Comparison of ENCODE assay signal across 11 mouse cellular contexts in genomic region chr15:82184183-82184582, GRCm38 (mm10). TPM values are rescaled to one million over a fixed set of nuclear protein-coding genes. Genes with fewer than 3 reads are reported as not detected.
DNase-seq lines count a peak whose midpoint lies in the region; ATAC-seq and TF ChIP-seq lines count a peak whose summit lies in the region.
"Had no signal": no experiment of that assay in that cellular context is flagged by ENCODE, and none has a peak within 500 bp of the region (broad histone marks: within the 10 kb centered on the region; RNA-seq: fewer than 3 reads in every experiment).

No protein-coding gene starts in this region.

- no peak overlapping the region for H3K4me3 ChIP-seq in heart, embryonic 13.5 days

- CTCF ChIA-PET in Patski (lab: Charles Lee) = interaction anchor here (1.6 to 1.7 kb wide), 2 partner anchors 14 to 123 kb away, joined by 4 read pairs; no protein-coding TSS in a partner anchor

- TF ChIP-seq CTCF in Patski (IDR thresholded peaks at IDR 0.05) = no peak

- POLR2A ChIA-PET in Patski (lab: Charles Lee) = interaction anchor here (1.3 kb wide), 1 partner anchor 37 kb away, joined by 3 read pairs; the partner anchor contains the start of gene Srebf2

- H3K36me3 ChIP-seq in heart, embryonic 13.5 days = peaks cover 90% of the 10 kb centered on the region

- in situ Hi-C loops in Patski (cut with MboI; ENCODE audit: low pct_unique_long_range_greater_than_20kb) = no loop called here

- WGBS in heart, embryonic 13.5 days = 29% methylated on average over 7 of the region's 7 CpGs

- peak overlapping the region; percentile 38 for H3K4me2 ChIP-seq in heart, embryonic 13.5 days

- 0 out of 2 replicates have a peak, but pooled peaks cover 14% of the 10 kb centered on the region for H3K27me3 ChIP-seq in heart, embryonic 13.5 days (replicated peaks)
- H3K27me3 ChIP-seq in Patski = no peaks in the 10 kb centered on the region

- peaks cover 67% of the 10 kb centered on the region for H3K4me1 ChIP-seq in heart, embryonic 13.5 days

- ATAC-seq in heart, embryonic 13.5 days (ENCODE audit: extremely low read depth, insufficient number of reproducible peaks, low FRiP score, low TSS enrichment) = peak; percentile 59; the same call in 1 of the 2 replicates
- ATAC-seq in Patski = peak; percentile 25
- ATAC-seq in erythroid progenitor cell, adult 5-6 weeks (replicated peaks; ENCODE audit: low FRiP score, poor library complexity, severe bottlenecking) = peak; percentile 74

- peak overlapping the region; percentile 56 for H3K9ac ChIP-seq in heart, embryonic 13.5 days

- H3K27ac ChIP-seq in heart, embryonic 13.5 days (replicated peaks) = peak overlapping the region; percentile 51

- no peak for DNase-seq in heart, postnatal 25 days (ENCODE audit: low spot score)
- no peak for DNase-seq in Patski (ENCODE audit: low read depth, low spot score)
- DNase-seq in liver = peak; percentile 91
- DNase-seq in adrenal gland, postnatal 25 days = no peak
- no peak for DNase-seq in T-cell, adult 2 months (ENCODE audit: low spot score)
- DNase-seq in thymus, postnatal 25 days = no peak
- DNase-seq: cerebellum, postnatal 14 days; lung, postnatal 10 days had no signal

- intact Hi-C loops in heart, postnatal 25 days (cut with DNase I) = no loop called here

- peaks cover 7% of the 10 kb centered on the region; the same call in 1 of the 2 replicates for H3K9me3 ChIP-seq in heart, embryonic 13.5 days

RNA-seq across cellular contexts. Expression of gene Shisa8, which starts 28.4 kb away (rescaled TPM):
- 0.17 and 0.21 TPM in 2 replicates for polyA plus RNA-seq in heart, embryonic 13.5 days (2015; fragmentation: Nextera tagmentation; extraction: Ambion mirVana)
- total RNA-seq in heart, postnatal 25 days (2021) = under 1 TPM; 0.13 to 0.20 TPM
- 0.09 TPM for polyA plus RNA-seq in Patski (2021)
- total RNA-seq in erythroid progenitor cell, adult 5-6 weeks (2015; ENCODE audit: low replicate concordance) = not detected in 2 replicates
- not detected in 2 replicates for total RNA-seq in erythroid progenitor cell, adult 5-6 weeks (2017; ENCODE audit: low replicate concordance)
- 0.24 and 0.48 TPM in 2 replicates for total RNA-seq in adrenal gland, postnatal 25 days (2021)
- total RNA-seq: gastrocnemius, adult 8-10 months had no signal

RNA-seq across cellular contexts. Expression of gene Srebf2, which starts 37.2 kb away (rescaled TPM):
- 89.4 and 92.6 TPM in 2 replicates for polyA plus RNA-seq in heart, embryonic 13.5 days (2015; fragmentation: Nextera tagmentation; extraction: Ambion mirVana)
- 10 to 100 TPM; 20.5 to 21.8 TPM for total RNA-seq in heart, postnatal 25 days (2021)
- 84.6 TPM for polyA plus RNA-seq in Patski (2021)
- total RNA-seq in erythroid progenitor cell, adult 5-6 weeks (2015; ENCODE audit: low replicate concordance) = 40.7 and 42.9 TPM in 2 replicates
- total RNA-seq in erythroid progenitor cell, adult 5-6 weeks (2017; ENCODE audit: low replicate concordance) = 36.2 and 43.0 TPM in 2 replicates
- 85.2 and 95.5 TPM in 2 replicates for total RNA-seq in adrenal gland, postnatal 25 days (2021)

RNA-seq across cellular contexts. Expression of gene Tnfrsf13c, which starts 40.0 kb away (rescaled TPM):
- polyA plus RNA-seq in heart, embryonic 13.5 days (2015; fragmentation: Nextera tagmentation; extraction: Ambion mirVana) = 0.15 TPM in 1 of 2 replicates, not detected in the other
- total RNA-seq in heart, postnatal 25 days (2021) = under 1 TPM in 1 of 2 experiments, not detected in 1; 0.36 TPM
- polyA plus RNA-seq in Patski (2021) = 0.03 TPM
- 13.4 and 15.5 TPM in 2 replicates for total RNA-seq in erythroid progenitor cell, adult 5-6 weeks (2015; ENCODE audit: low replicate concordance)
- total RNA-seq in erythroid progenitor cell, adult 5-6 weeks (2017; ENCODE audit: low replicate concordance) = 6.7 and 11.9 TPM in 2 replicates
- 0.21 TPM in 1 of 2 replicates, not detected in the other for total RNA-seq in adrenal gland, postnatal 25 days (2021)
- total RNA-seq: gastrocnemius, adult 8-10 months had no signal

RNA-seq across cellular contexts. Expression of gene Ccdc134, which starts 56.5 kb away (rescaled TPM):
- 9.0 and 9.6 TPM in 2 replicates for polyA plus RNA-seq in heart, embryonic 13.5 days (2015; fragmentation: Nextera tagmentation; extraction: Ambion mirVana)
- total RNA-seq in heart, postnatal 25 days (2021) = 1 to 10 TPM; 4.4 to 6.4 TPM
- polyA plus RNA-seq in Patski (2021) = 18.0 TPM
- 2.9 and 12.6 TPM in 2 replicates for total RNA-seq in erythroid progenitor cell, adult 5-6 weeks (2015; ENCODE audit: low replicate concordance)
- 5.5 and 5.8 TPM in 2 replicates for total RNA-seq in erythroid progenitor cell, adult 5-6 weeks (2017; ENCODE audit: low replicate concordance)
- 11.2 and 11.3 TPM in 2 replicates for total RNA-seq in adrenal gland, postnatal 25 days (2021)
